Mouse (Mus musculus) bone marrow macrophage, adult 2 months (primary cell): ENCODE data around the gene Pltp. TPM values are rescaled to one million over a fixed set of nuclear protein-coding genes. Genes with fewer than 3 reads are reported as not detected.

Experiments
- H3K27ac ChIP-seq: 2 replicates; pipeline ENCODE4 v1.5.1; 2012; ENCODE audit warnings: low read depth, low read length; ENCODE audit not compliant: insufficient read depth
- H3K4me1 ChIP-seq: 2 replicates; pipeline ENCODE4 v1.6.1; 2012; ENCODE audit warnings: low read length; ENCODE audit not compliant: control insufficient read depth, insufficient read depth
- H3K4me3 ChIP-seq: 2 replicates; pipeline ENCODE4 v1.5.1; 2012; ENCODE audit warnings: mild to moderate bottlenecking, low read length, moderate library complexity; ENCODE audit not compliant: insufficient read depth
- CTCF ChIP-seq: IDR thresholded peaks from 2 replicates; pipeline ENCODE4 v1.5.1; 2012; ENCODE audit warnings: low read depth, mild to moderate bottlenecking, low read length, moderate library complexity
- POLR2A ChIP-seq: IDR thresholded peaks from 2 replicates; pipeline ENCODE4 v1.6.1; 2012; ENCODE audit warnings: mild to moderate bottlenecking, low read depth, low read length, borderline replicate concordance
- polyA plus RNA-seq: library from polyadenylated mRNA; stranded (reverse); fragments of >200 nt; gene quantifications from 2 replicates; pipeline ENCODE4 v1.2.4, GENCODE M21; 2012; ENCODE audit not compliant: missing spikeins, insufficient read depth, insufficient read length

Pltp gene
- polyA plus RNA-seq, 1 experiment, result 1,371 TPM

DNA sequence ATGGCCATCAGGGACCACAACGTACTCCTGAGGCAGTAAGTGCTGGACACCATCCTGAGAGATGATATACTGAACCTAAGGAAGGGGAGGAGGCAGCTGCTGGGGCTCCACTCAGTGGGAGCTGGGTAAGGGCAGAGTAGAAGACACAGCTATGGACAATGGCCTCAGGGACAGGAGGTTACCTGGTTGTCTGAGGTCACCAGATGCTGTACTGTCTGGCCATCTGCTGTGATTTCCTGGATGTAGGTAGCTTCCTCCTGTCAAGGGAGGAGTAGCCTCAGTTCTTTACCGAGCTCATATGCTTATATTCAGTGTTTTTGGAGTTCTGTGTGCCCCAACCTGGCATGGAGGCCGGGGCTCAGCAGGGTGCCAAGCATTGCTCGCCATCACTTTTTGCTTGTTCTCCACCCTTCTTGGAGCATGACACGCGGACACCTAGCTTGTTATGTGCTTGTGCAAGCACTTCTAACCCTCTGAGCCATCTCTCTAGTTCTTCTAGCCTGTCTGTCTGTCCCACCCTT is 35.2 kb upstream of the Pltp start:
- Histone ChIP-seq H3K4me1 (no peaks in the 10 kb centered on the region), H3K4me3 (no peak overlapping the region), H3K27ac (no peak overlapping the region)
- TF ChIP-seq POLR2A (no peak), CTCF (no peak)

DNA sequence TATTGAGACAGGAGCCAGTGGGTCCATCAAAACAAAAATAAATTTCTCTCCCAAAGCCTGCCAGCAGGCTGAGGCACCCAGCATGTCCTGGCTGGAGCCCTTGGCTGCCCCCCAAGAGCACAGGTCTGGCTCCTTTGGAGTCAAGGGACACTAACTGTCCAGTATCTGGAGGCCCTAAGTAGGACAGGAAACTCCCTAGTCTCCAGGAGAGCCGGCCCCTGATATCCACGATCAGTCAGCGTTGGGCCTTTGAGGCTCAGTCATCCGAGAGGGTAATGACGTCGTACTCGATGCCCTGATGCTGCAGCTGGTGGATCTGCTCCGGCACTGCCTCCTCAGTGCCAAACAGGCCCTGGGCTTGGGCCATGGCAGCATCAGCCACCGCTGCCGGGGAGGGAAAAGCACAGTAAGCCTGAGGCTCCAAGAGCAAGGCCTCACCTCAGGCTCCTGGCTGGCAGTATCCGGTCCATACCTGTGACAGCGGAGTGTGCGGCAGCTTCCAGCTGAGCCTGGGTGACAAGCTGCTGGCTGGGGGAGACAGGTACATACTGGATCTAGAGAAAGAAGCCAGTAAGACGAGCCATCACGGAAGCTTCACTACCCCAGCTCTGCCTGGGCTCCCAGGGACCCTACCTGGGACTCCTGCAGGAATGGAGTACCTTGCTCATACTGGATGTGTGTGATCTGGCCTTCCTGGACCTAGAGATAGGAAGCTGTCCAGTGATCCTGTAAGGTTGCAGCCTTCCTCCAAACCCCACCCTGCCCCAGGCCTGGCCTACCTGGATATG is 34.6 kb upstream of the Pltp start:
- Histone ChIP-seq H3K4me3 (no peak overlapping the region), H3K4me1 (no peaks in the 10 kb centered on the region), H3K27ac (no peak overlapping the region)
- TF ChIP-seq POLR2A (no peak), CTCF (no peak)

GRCm38 (mm10) chr2:164891056-164891834 is 33.7 kb upstream of the Pltp start:
- H3K4me1 ChIP-seq, result no peaks in the 10 kb centered on the region
- H3K4me3 ChIP-seq, result no peak overlapping the region
- no peak overlapping the region for H3K27ac ChIP-seq
- TF ChIP-seq POLR2A (no peak), CTCF (no peak)

GRCm38 (mm10) chr2:164890411-164891049 is 33.0 kb upstream of the Pltp start:
- Histone ChIP-seq H3K27ac (no peak overlapping the region), H3K4me1 (no peaks in the 10 kb centered on the region), H3K4me3 (no peak overlapping the region)
- TF ChIP-seq POLR2A (no peak), CTCF (no peak)

GRCm38 (mm10) chr2:164889960-164890359 is 32.4 kb upstream of the Pltp start:
- H3K27ac ChIP-seq, result no peak overlapping the region
- H3K4me3 ChIP-seq, result no peak overlapping the region
- TF ChIP-seq CTCF (no peak), POLR2A (no peak)

DNA sequence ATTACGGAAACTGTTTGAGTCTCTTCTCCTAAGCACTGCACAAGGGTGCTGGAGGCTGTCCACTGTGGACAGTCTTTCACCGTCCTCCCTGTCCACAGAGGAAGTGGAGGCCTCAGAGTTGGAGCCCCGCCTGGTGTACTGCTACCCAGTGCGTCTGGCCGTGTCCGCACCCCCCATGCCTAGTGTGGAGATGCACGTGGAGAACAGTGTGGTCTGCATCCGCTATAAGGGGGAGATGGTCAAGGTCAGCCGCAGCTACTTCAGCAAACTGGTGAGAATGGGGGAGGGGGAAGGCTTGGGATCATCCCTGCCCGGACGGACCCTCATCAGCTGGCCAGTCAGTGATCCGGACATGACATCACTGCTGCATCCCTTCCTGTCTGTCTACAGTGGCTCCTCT is 31.5 kb upstream of the Pltp start:
- H3K4me3 ChIP-seq, result no peak overlapping the region
- no peak overlapping the region for H3K27ac ChIP-seq
- TF ChIP-seq POLR2A, result no peak
- no peaks in the 10 kb centered on the region for H3K4me1 ChIP-seq

More at GRCm38 (mm10) chr2:164889960-164890359, 32.4 kb upstream of the Pltp start:
- no peaks in the 10 kb centered on the region for H3K4me1 ChIP-seq

- no peak for TF ChIP-seq CTCF
- TF ChIP-seq POLR2A, result no peak
- Histone ChIP-seq H3K27ac (no peak overlapping the region), H3K4me1 (no peaks in the 10 kb centered on the region), H3K4me3 (no peak overlapping the region)
Observed at GRCm38 (mm10) chr2:164886617-164887016, 29.1 kb upstream of the Pltp start.

DNA sequence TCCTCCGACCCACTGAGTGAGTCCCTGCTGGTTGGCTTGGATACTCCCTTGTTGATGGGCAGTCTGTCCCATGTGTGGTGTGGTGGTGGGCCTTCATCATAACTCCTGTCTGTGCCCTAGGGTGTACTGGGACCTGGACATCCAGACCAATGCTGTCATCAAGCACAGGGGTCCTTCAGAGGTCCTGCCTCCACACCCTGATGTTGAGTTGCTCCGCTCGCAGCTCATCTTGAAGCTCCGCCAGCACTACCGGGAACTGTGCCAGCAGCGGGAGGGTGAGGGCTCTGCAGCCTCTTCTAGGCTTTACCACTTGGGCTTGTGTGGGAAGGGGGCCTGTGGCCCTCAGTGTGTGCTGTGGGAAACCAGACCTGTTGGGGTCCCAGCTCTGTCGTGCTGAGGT is 28.3 kb upstream of the Pltp start:
- no peak overlapping the region for H3K27ac ChIP-seq
- H3K4me3 ChIP-seq, result no peak overlapping the region
- TF ChIP-seq POLR2A, result no peak
- no peak for TF ChIP-seq CTCF
- H3K4me1 ChIP-seq, result peaks cover 6% of the 10 kb centered on the region

DNA sequence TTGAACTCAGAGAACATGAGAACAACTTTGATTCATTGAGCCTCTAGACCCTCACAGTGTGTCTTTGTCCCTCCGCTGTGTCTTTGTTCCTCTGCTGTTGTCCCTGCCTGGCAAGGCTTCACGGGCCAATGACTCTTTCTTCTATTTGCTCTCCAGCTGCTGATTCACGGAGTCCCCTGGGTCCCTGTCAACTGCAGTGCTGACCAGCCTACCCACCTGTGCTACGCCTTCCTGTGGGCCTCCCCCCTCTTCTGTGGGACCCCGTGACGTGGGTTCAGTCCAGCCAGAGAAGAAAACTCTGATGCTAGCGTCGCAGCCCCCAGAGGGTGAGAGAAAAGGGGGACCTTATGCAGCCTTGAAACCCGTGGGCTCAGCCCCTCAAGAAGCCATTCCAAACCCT is 25.1 kb upstream of the Pltp start:
- H3K4me3 ChIP-seq, result no peak overlapping the region
- H3K27ac ChIP-seq, result no peak overlapping the region
- H3K4me1 ChIP-seq, result peaks cover 15% of the 10 kb centered on the region
- TF ChIP-seq POLR2A, result no peak
- no peak for TF ChIP-seq CTCF
